Mouse (Mus musculus): ENCODE measurements around the gene Bsn. TPM values are rescaled to one million over a fixed set of nuclear protein-coding genes. Genes with fewer than 3 reads are reported as not detected.

Gene Bsn
- polyA plus RNA-seq, 1 experiment from 2014 or later, result 2.5 TPM

DNA sequence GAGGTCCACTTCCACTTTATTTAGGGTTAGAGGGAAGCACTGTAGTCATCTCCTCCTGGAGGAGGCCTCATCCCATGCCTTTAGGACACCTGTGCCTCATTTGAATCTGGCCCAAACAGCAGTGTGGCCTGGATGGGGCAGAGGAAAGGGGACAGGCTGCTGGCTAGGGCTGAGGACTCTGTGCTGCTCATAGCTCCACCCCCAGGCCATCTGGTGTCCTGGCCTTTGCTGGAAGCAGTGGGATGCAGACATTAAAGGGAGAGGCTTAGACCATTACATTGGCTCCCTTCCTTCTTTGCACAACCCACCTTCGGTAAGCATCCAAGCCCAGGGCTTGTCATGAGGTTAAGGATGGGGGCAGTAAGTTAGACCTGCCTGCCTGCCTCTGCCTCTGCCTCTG, 56.7 kb downstream of the Bsn start:
- ATAC-seq (replicated peaks; ENCODE audit: low FRiP score) (no peak), DNase-seq (ENCODE audit: low spot score) (no peak)
- H3K36me3 ChIP-seq (ENCODE audit: control insufficient read depth, insufficient read depth, low read length), result no peaks in the 10 kb centered on the region
- H3K4me3 ChIP-seq (ENCODE audit: low read depth, low read length), result no peak overlapping the region
- no peaks in the 10 kb centered on the region for H3K9me3 ChIP-seq (ENCODE audit: control insufficient read depth, low read length)
- no peaks in the 10 kb centered on the region for H3K27me3 ChIP-seq (ENCODE audit: control insufficient read depth, insufficient read depth, low read length)
- no peak overlapping the region for H3K9ac ChIP-seq (ENCODE audit: low read length)
- H3K27ac ChIP-seq (ENCODE audit: low read depth, low read length), result no peak overlapping the region
- WGBS, result 50% methylated on average over 1 of the region's 1 CpGs
- H3K4me1 ChIP-seq (replicated peaks; ENCODE audit: control insufficient read depth, insufficient read depth, low read length), result no peaks in the 10 kb centered on the region
- no peak overlapping the region for H3K4me2 ChIP-seq (ENCODE audit: low read depth, low read length, severe bottlenecking)

DNA sequence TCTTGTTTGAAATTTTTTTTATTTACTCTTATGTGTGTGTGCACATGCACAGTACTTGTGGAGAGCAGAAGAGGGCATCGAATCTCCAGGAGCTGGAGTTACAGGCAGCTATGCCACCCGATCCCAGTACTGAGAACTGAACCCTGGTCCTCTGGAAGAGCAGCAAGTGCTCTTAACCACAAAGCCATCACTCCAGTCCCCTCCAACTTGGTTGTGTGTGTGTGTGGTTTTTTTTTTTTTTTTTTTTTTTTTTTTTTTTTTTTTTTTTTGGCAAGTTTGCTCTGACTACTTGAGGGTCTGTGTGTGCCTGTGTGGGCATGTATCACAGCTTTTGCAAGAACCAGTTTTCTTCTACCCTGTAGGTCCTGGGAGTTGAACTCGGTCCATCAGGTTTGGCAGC, 57.8 kb downstream of the Bsn start:
- H3K27me3 ChIP-seq (ENCODE audit: control insufficient read depth, insufficient read depth, low read length), result no peaks in the 10 kb centered on the region
- no peak overlapping the region for H3K4me3 ChIP-seq (ENCODE audit: low read depth, low read length)
- H3K9ac ChIP-seq (ENCODE audit: low read length), result no peak overlapping the region
- no peaks in the 10 kb centered on the region for H3K9me3 ChIP-seq (ENCODE audit: control insufficient read depth, low read length)
- H3K4me2 ChIP-seq (ENCODE audit: low read depth, low read length, severe bottlenecking), result no peak overlapping the region
- no peak for DNase-seq (ENCODE audit: low spot score)
- no peak for ATAC-seq (replicated peaks; ENCODE audit: low FRiP score)
- no peaks in the 10 kb centered on the region for H3K4me1 ChIP-seq (replicated peaks; ENCODE audit: control insufficient read depth, insufficient read depth, low read length)
- no peaks in the 10 kb centered on the region for H3K36me3 ChIP-seq (ENCODE audit: control insufficient read depth, insufficient read depth, low read length)
- WGBS, result 95% methylated on average over 3 of the region's 3 CpGs
- H3K27ac ChIP-seq (ENCODE audit: low read depth, low read length), result no peak overlapping the region

DNA sequence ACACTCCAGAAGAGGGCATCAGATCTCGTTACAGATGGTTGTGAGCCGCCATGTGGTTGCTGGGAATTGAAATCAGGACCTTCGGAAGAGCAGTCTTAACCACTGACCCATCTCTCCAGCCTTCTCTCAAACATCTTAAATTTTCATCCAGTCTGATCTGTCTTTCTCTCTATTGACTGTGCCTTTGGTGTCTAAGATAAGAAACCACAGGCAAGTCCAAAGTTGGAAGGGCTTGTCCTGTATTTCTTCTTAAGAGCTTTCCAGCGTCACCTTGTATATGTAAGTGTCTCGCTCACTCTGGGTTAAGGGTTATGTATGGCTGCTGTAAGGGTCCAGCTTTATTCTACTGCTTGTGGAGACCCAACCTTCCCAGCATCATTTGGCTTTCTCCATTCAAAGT, 58.7 kb downstream of the Bsn start:
- Histone ChIP-seq H3K36me3 (ENCODE audit: control insufficient read depth, insufficient read depth, low read length) (no peaks in the 10 kb centered on the region), H3K4me2 (ENCODE audit: low read depth, low read length, severe bottlenecking) (no peak overlapping the region), H3K9ac (ENCODE audit: low read length) (no peak overlapping the region), H3K27me3 (ENCODE audit: control insufficient read depth, insufficient read depth, low read length) (no peaks in the 10 kb centered on the region), H3K9me3 (ENCODE audit: control insufficient read depth, low read length) (no peaks in the 10 kb centered on the region), H3K4me3 (ENCODE audit: low read depth, low read length) (no peak overlapping the region), H3K27ac (ENCODE audit: low read depth, low read length) (no peak overlapping the region), H3K4me1 (replicated peaks; ENCODE audit: control insufficient read depth, insufficient read depth, low read length) (no peaks in the 10 kb centered on the region)
- no peak for DNase-seq (ENCODE audit: low spot score)
- no peak for ATAC-seq (replicated peaks; ENCODE audit: low FRiP score)
- WGBS, result 91% methylated on average over 5 of the region's 5 CpGs

GRCm38 (mm10) chr9:108129042-108129948, 60.9 kb downstream of the Bsn start:
- ATAC-seq (replicated peaks; ENCODE audit: low FRiP score) (no peak), DNase-seq (ENCODE audit: low spot score) (no peak)
- 83% methylated on average over 13 of the region's 13 CpGs for WGBS
- Histone ChIP-seq H3K36me3 (ENCODE audit: control insufficient read depth, insufficient read depth, low read length) (no peaks in the 10 kb centered on the region), H3K27ac (ENCODE audit: low read depth, low read length) (no peak overlapping the region), H3K27me3 (ENCODE audit: control insufficient read depth, insufficient read depth, low read length) (no peaks in the 10 kb centered on the region), H3K4me2 (ENCODE audit: low read depth, low read length, severe bottlenecking) (no peak overlapping the region), H3K9ac (ENCODE audit: low read length) (no peak overlapping the region), H3K4me1 (replicated peaks; ENCODE audit: control insufficient read depth, insufficient read depth, low read length) (no peaks in the 10 kb centered on the region), H3K9me3 (ENCODE audit: control insufficient read depth, low read length) (no peaks in the 10 kb centered on the region), H3K4me3 (ENCODE audit: low read depth, low read length) (no peak overlapping the region)

DNA sequence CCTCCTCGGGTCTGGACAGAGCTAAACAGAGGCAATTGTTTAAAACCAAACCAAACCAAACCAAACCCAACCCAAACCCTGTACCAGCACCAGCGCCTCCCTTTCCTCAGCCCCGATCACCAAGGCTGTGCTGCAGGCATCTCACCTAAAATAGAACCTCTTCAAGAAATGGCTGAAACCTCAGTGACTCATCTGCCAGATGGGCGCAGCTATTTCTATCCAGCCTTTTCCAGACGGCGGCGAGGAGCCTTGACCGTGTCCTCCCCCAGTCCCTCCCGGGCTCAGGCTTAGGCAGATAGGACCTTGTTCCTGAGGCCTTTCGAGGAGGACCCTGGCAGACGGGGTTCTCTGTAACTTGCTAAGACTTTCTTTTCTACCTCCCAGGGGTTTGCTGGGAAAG, 61.9 kb downstream of the Bsn start:
- H3K4me1 ChIP-seq (replicated peaks; ENCODE audit: control insufficient read depth, insufficient read depth, low read length), result no peaks in the 10 kb centered on the region
- DNase-seq (ENCODE audit: low spot score) (no peak), ATAC-seq (replicated peaks; ENCODE audit: low FRiP score) (no peak)
- H3K27me3 ChIP-seq (ENCODE audit: control insufficient read depth, insufficient read depth, low read length), result no peaks in the 10 kb centered on the region
- H3K4me2 ChIP-seq (ENCODE audit: low read depth, low read length, severe bottlenecking), result no peak overlapping the region
- 87% methylated on average over 11 of the region's 11 CpGs for WGBS
- H3K27ac ChIP-seq (ENCODE audit: low read depth, low read length), result no peak overlapping the region
- no peak overlapping the region for H3K4me3 ChIP-seq (ENCODE audit: low read depth, low read length)
- no peak overlapping the region for H3K9ac ChIP-seq (ENCODE audit: low read length)
- no peaks in the 10 kb centered on the region for H3K9me3 ChIP-seq (ENCODE audit: control insufficient read depth, low read length)
- no peaks in the 10 kb centered on the region for H3K36me3 ChIP-seq (ENCODE audit: control insufficient read depth, insufficient read depth, low read length)

DNA sequence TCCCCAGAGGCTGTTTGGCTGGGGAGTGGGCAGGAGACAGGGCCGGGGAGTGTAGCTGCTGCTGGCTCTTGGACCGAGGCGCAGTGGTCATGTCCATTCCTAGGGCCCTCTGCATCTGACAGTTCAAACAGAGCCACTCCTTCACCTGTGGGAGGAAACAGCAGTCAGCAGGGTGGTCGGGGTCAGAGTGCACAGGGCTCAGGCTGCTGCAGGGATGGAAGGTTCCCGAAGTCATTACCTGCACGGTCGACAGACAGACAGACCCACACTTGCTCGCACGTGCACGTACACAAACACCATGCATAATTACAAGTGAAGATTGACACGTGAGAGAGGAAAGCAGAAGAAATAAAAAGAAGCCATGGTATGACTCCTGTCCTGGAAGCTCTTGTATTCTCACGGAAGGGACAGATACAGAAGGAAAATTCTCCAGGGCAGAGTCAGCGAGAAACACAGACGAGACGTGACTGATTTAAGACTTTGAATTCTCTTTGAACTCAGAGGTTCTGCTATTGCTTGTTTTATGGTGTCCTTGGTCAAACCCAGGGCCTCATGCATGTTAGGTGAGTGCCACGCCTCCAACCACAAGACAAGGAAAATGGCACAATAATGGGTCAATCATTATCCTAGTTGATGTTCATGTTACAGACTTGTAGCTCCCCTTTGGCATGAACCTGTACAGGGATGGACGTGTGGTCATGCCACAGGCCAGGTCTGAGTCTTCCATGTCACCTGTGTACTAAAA, 63.6 kb downstream of the Bsn start:
- DNase-seq (ENCODE audit: low spot score) (no peak), ATAC-seq (replicated peaks; ENCODE audit: low FRiP score) (no peak)
- no peaks in the 10 kb centered on the region for H3K4me1 ChIP-seq (replicated peaks; ENCODE audit: control insufficient read depth, insufficient read depth, low read length)
- H3K27me3 ChIP-seq (ENCODE audit: control insufficient read depth, insufficient read depth, low read length), result no peaks in the 10 kb centered on the region
- H3K4me3 ChIP-seq (ENCODE audit: low read depth, low read length), result no peak overlapping the region
- no peak overlapping the region for H3K27ac ChIP-seq (ENCODE audit: low read depth, low read length)
- no peaks in the 10 kb centered on the region for H3K9me3 ChIP-seq (ENCODE audit: control insufficient read depth, low read length)
- H3K36me3 ChIP-seq (ENCODE audit: control insufficient read depth, insufficient read depth, low read length), result no peaks in the 10 kb centered on the region
- no peak overlapping the region for H3K9ac ChIP-seq (ENCODE audit: low read length)
- WGBS, result 89% methylated on average over 17 of the region's 17 CpGs
- no peak overlapping the region for H3K4me2 ChIP-seq (ENCODE audit: low read depth, low read length, severe bottlenecking)

GRCm38 (mm10) chr9:108125731-108126130, 64.5 kb downstream of the Bsn start:
- Histone ChIP-seq H3K4me3 (ENCODE audit: low read depth, low read length) (no peak overlapping the region), H3K36me3 (ENCODE audit: control insufficient read depth, insufficient read depth, low read length) (no peaks in the 10 kb centered on the region), H3K9ac (ENCODE audit: low read length) (no peak overlapping the region), H3K4me1 (replicated peaks; ENCODE audit: control insufficient read depth, insufficient read depth, low read length) (no peaks in the 10 kb centered on the region), H3K27me3 (ENCODE audit: control insufficient read depth, insufficient read depth, low read length) (no peaks in the 10 kb centered on the region), H3K9me3 (ENCODE audit: control insufficient read depth, low read length) (no peaks in the 10 kb centered on the region), H3K27ac (ENCODE audit: low read depth, low read length) (no peak overlapping the region), H3K4me2 (ENCODE audit: low read depth, low read length, severe bottlenecking) (no peak overlapping the region)
- no peak for ATAC-seq (replicated peaks; ENCODE audit: low FRiP score)
- 92% methylated on average over 8 of the region's 8 CpGs for WGBS
- no peak for DNase-seq (ENCODE audit: low spot score)

DNA sequence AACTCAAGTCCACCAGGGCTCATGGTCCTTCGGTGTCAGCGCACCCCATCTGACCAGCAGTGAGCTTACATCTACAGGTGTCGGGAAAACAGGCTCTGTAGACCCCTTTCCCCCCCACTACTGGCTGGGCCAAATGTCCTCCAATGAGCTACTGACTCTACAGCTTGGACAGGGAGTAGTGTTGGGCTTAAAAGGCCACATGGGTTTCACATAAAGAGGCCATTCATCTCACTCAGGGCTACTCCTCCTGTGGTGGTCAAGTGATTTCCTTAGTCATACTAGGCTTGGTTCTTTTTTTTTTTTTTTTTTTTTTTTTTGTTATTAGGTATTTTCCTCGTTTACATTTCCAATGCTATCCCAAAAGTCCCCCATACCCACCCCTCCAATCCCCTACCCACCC, 66.3 kb downstream of the Bsn start:
- DNase-seq (ENCODE audit: low spot score) (no peak), ATAC-seq (replicated peaks; ENCODE audit: low FRiP score) (no peak)
- H3K4me1 ChIP-seq (replicated peaks; ENCODE audit: control insufficient read depth, insufficient read depth, low read length), result no peaks in the 10 kb centered on the region
- no peak overlapping the region for H3K9ac ChIP-seq (ENCODE audit: low read length)
- H3K27ac ChIP-seq (ENCODE audit: low read depth, low read length), result no peak overlapping the region
- no peaks in the 10 kb centered on the region for H3K36me3 ChIP-seq (ENCODE audit: control insufficient read depth, insufficient read depth, low read length)
- H3K4me3 ChIP-seq (ENCODE audit: low read depth, low read length), result no peak overlapping the region
- H3K27me3 ChIP-seq (ENCODE audit: control insufficient read depth, insufficient read depth, low read length), result no peaks in the 10 kb centered on the region
- 86% methylated on average over 4 of the region's 4 CpGs for WGBS
- H3K9me3 ChIP-seq (ENCODE audit: control insufficient read depth, low read length), result no peaks in the 10 kb centered on the region
- H3K4me2 ChIP-seq (ENCODE audit: low read depth, low read length, severe bottlenecking), result no peak overlapping the region
